Mouse (Mus musculus) olfactory bulb, adult 2 months (tissue): Measurements from ENCODE around the gene Gm10147. TPM values are rescaled to one million over a fixed set of nuclear protein-coding genes. Genes with fewer than 3 reads are reported as not detected.
"Not testable (repeated sequence)": the region's sequence is repeated elsewhere in the genome, so short reads cannot be mapped to it uniquely, and the experiment has no call there.

Experiments used
- H3K27ac ChIP-seq: fragments of 200-500 bp; 2 replicates; pipeline ENCODE4 v1.5.1; 2012; ENCODE audit warnings: low read depth, low read length; ENCODE audit not compliant: insufficient read depth
- H3K4me1 ChIP-seq: fragments of 200-500 bp; 2 replicates; pipeline ENCODE4 v1.6.1; 2012; ENCODE audit warnings: low read length; ENCODE audit not compliant: control insufficient read depth, insufficient read depth
- H3K4me3 ChIP-seq: fragments of 200-500 bp; 2 replicates; pipeline ENCODE4 v1.5.1; 2012; ENCODE audit warnings: mild to moderate bottlenecking, low read depth, low read length, moderate library complexity; ENCODE audit not compliant: insufficient read depth
- WGBS: fragments of 180-500 bp; shearing (Covaris S2); methylation state at CpG from one replicate; pipeline ENCODE4 v1.1.7; 2018; 5-methylcytosine and 5-hydroxymethylcytosine counted together
- polyA plus RNA-seq: library from polyadenylated mRNA; stranded (reverse); fragments of >200 nt; gene quantifications from 2 replicates; pipeline ENCODE4 v1.2.4, GENCODE M21; 2012; ENCODE audit warnings: low replicate concordance; ENCODE audit not compliant: missing spikeins, insufficient read depth, insufficient read length

Gene Gm10147
- not detected in 2 replicates for polyA plus RNA-seq

- not testable (repeated sequence) for H3K4me3 ChIP-seq, H3K27ac ChIP-seq, H3K4me1 ChIP-seq
- WGBS, result no CpG with 5 or more reads among the region's 7 CpGs
These were observed at the start of gene Gm10147 for GRCm38 (mm10) chrX:28607742-28608141. Gene Gm10147 (minus strand): TSS chrX:28607842.
